Mouse (Mus musculus): ENCODE results near the gene Gckr. TPM values are rescaled to one million over a fixed set of nuclear protein-coding genes. Genes with fewer than 3 reads are reported as not detected.

The Gckr gene
- under 1 TPM; 0.22 to 0.36 TPM for total RNA-seq (2021)
- long read RNA-seq, experiment 1: 0 reads
- long read RNA-seq, experiment 2: 0 reads

- DNase-seq (ENCODE audit: low spot score in 2 of 2): no peak
Measured at GRCm38 (mm10) chr5:31297047-31297757, at the start of gene Gckr. TSS of gene Gckr (plus strand) at chr5:31297443.

- no peak for DNase-seq (ENCODE audit: low spot score in 2 of 2)
Measured at GRCm38 (mm10) chr5:31250716-31251115, 46.5 kb upstream of the Gckr start.

GRCm38 (mm10) chr5:31251541-31252101 is 45.6 kb upstream of the Gckr start, which contains the start of gene Krtcap3:
TSS of gene Krtcap3 (plus strand) at chr5:31251691.
- DNase-seq (ENCODE audit: low spot score in 2 of 2): no peak

- DNase-seq (ENCODE audit: low spot score in 2 of 2): no peak
Measured at GRCm38 (mm10) chr5:31252151-31252550, 45.1 kb upstream of the Gckr start.

- DNase-seq (ENCODE audit: low spot score in 2 of 2): no peak
Measured at GRCm38 (mm10) chr5:31252795-31253545, 44.3 kb upstream of the Gckr start.

- DNase-seq (ENCODE audit: low spot score in 2 of 2): no peak
Measured at GRCm38 (mm10) chr5:31253806-31254205, 43.4 kb upstream of the Gckr start.

GRCm38 (mm10) chr5:31254452-31254851 is 42.8 kb upstream of the Gckr start:
- no peak for DNase-seq (ENCODE audit: low spot score in 2 of 2)

GRCm38 (mm10) chr5:31254901-31255300 is 42.3 kb upstream of the Gckr start:
- DNase-seq (ENCODE audit: low spot score in 2 of 2): no peak

- no peak for DNase-seq (ENCODE audit: low spot score in 2 of 2)
Measured at GRCm38 (mm10) chr5:31255381-31255780, 41.9 kb upstream of the Gckr start.

GRCm38 (mm10) chr5:31255971-31256370 is 41.3 kb upstream of the Gckr start:
- no peak for DNase-seq (ENCODE audit: low spot score in 2 of 2)

- DNase-seq (ENCODE audit: low spot score in 2 of 2): peak in 1 of 2 experiments; percentile 14
Measured at GRCm38 (mm10) chr5:31257616-31258015, 39.6 kb upstream of the Gckr start.

GRCm38 (mm10) chr5:31266101-31266500 is 31.1 kb upstream of the Gckr start:
- DNase-seq (ENCODE audit: low spot score in 2 of 2): no peak

- DNase-seq (ENCODE audit: low spot score in 2 of 2): no peak
Measured at GRCm38 (mm10) chr5:31267686-31268085, 29.6 kb upstream of the Gckr start.

- DNase-seq (ENCODE audit: low spot score in 2 of 2): no peak
Measured at GRCm38 (mm10) chr5:31273018-31273417, 24.2 kb upstream of the Gckr start.

GRCm38 (mm10) chr5:31279245-31279988 is 17.8 kb upstream of the Gckr start:
- DNase-seq (ENCODE audit: low spot score in 2 of 2): no peak

- DNase-seq (ENCODE audit: low spot score in 2 of 2): no peak
Measured at GRCm38 (mm10) chr5:31288225-31288624, 9.0 kb upstream of the Gckr start.

- DNase-seq (ENCODE audit: low spot score in 2 of 2): no peak
Measured at GRCm38 (mm10) chr5:31288655-31289054, 8.6 kb upstream of the Gckr start.

- no peak for DNase-seq (ENCODE audit: low spot score in 2 of 2)
Measured at GRCm38 (mm10) chr5:31289626-31290230, 7.5 kb upstream of the Gckr start.

- DNase-seq (ENCODE audit: low spot score in 2 of 2): peak; percentile 90 to 91
Measured at GRCm38 (mm10) chr5:31290521-31291360, 6.5 kb upstream of the Gckr start, which contains the start of gene Ift172. TSS of gene Ift172 (minus strand) at chr5:31291116.

- no peak for DNase-seq (ENCODE audit: low spot score in 2 of 2)
Measured at GRCm38 (mm10) chr5:31291361-31291688, 5.9 kb upstream of the Gckr start.
